Mouse (Mus musculus) embryo, embryonic 10 days (tissue): ENCODE measurements around the gene Shb.

Source experiments
- DNase-seq: peaks from one replicate; pipeline ENCODE4 v3.0.0-alpha.2; 2015; ENCODE audit warnings: low spot score

Shb gene

DNA sequence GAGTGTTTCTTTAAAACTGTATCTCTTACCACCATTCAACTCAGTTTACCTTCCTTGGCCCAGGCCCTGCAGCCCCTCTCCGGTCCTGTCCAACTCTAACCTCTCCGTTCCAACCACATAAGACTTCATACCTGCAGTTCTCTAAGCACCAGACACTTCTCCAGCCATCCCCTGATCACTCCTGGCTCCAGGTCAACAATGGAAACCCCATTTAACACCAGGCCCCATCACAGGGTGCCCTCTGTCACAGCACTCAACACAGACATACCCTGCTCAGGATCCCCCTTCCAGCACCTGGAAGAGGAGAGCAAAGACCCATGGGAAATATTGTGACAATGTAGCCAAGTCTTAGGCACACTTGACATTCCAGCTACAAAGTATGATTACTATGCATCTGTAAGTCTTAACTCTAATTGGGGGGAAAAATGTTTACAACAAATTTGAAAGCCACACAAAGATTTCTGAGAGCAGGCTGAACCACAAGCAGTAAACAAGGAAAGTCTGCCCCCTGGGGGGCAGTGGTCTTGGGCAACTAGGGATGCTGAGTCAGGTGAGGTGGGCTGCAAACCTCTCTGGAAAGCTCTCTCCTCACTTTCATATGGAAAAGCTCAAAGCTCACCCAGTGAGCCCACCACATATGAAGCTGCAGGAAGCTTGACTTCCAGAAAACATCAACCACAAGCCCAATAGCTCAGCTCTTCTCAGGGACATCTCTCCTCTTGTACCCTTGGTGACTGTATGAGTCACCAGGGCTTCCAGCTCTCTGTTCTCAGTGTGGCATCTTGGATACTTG, 4.5 kb downstream of the Shb start:
- no peak for DNase-seq

DNA sequence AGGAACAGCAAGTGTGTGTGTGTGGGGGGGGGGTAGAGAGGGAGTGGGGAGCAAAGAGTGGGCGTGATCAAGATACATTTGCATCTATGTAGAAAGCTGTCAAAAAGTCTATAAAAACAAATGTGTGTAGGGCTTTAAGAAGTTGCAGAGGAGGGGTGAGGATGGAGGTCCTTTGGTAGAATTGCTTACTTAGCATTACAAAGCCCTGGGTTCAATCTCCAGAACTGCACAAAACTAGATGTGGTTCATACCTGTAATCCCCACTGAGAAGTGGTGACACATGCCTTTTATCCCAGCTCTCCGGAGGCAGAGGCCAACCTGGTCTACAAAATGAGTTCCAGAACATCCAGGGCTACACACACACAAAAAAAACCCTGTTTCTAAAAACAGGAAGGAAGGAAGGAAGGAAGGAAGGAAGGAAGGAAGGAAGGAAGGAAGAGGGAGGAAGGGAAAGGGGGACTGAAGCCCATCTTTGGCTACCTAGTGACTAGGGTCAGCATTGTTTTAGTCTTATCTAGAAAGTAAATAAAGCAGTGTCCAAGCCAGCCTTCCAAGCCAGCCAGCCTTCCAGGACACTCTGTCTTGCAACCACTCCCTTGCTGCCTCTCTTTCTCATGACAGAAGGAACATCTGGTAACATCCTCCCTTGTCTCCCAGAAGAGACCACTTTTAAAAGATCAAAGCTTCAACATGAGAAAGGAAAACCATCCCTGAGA, 5.3 kb downstream of the Shb start:
- DNase-seq, result no peak

- DNase-seq, result no peak
Measured at GRCm38 (mm10) chr4:45526175-45526574, 6.1 kb downstream of the Shb start.

GRCm38 (mm10) chr4:45525541-45525940, 6.7 kb downstream of the Shb start:
- no peak for DNase-seq

GRCm38 (mm10) chr4:45524602-45525001, 7.7 kb downstream of the Shb start:
- DNase-seq, result no peak

DNA sequence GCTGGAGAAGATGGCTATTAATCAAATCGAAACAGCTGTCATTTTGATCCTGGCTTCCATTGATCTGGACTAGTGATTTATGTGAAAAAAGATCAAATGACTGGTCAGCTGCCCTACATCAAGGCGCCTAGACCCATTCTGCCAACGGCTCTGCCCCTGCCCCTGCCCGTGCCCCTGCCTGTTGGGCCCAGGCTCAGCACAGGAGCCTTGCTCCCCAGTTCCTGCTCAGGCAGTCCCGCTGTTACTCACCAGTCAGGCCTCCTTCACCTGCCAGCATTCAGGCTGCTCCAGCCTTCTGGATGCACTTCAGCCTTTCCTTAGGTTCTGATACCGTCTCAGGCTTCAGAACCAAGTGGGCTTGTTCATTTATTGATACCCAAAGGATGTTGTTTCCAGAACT, 8.9 kb downstream of the Shb start:
- DNase-seq, result no peak

- DNase-seq, result no peak
Measured at GRCm38 (mm10) chr4:45522956-45523355, 9.3 kb downstream of the Shb start.

DNA sequence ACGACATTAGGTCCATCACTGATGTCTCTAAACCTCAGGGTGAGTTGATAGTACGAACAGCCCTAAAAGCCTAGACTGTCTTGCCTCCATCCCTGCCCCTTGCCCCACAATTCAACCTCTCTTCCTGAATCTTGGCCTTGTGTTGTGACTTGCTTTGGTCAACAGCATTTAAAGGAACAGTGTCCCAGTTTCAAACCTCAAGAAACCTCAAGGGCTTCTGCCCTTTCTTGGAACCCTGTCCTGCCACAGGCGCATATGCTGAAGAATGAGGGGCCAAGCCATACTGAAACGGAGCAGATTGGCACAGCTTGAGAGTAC, 9.7 kb downstream of the Shb start:
- no peak for DNase-seq

GRCm38 (mm10) chr4:45521705-45522582, 10.3 kb downstream of the Shb start:
- DNase-seq, result no peak

DNA sequence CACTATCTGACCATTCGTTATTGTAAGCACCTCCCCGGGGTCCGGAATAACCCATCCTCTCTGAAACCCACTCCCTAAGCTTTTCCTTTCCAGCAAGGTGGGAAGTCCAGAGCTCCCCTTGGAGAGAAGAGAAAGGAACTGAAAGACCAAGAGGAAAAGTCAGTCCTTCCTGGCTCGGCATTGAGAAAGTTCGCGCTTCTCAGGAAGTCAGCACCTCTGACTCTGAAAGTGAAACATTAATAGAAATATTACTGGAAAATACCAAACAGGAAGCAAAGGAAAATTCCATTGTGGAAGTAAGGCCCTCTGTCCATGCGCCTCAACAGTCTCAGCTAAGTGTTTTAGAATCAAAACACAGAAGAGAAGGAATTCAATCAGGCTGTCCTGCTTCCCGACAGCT, 11.9 kb downstream of the Shb start:
- DNase-seq, result no peak

- DNase-seq, result no peak
Measured at GRCm38 (mm10) chr4:45517399-45517798, 14.9 kb downstream of the Shb start.

- no peak for DNase-seq
Measured at GRCm38 (mm10) chr4:45515894-45516293, 16.4 kb downstream of the Shb start.

DNA sequence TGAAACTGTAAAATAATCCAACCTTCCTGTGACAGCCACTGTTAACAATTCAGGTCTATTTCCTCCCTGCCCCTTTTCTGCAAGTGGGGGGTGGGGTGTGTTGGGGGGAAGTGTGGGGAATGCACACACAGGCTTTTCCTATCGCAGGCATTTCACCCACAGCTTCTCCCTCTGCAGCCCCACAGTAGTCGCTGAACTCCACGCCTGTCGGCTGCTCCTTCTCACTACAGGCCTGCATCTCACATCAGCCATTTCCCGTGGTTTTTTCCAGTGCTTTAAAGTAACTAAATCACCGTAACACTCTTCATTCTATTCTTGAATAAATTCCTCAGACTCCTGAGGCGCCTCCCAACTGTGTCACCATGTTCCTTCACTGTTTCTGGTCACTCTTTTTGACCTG, 17.9 kb downstream of the Shb start:
- DNase-seq, result no peak

GRCm38 (mm10) chr4:45513791-45514293, 18.4 kb downstream of the Shb start:
- DNase-seq, result peak; percentile 79

DNA sequence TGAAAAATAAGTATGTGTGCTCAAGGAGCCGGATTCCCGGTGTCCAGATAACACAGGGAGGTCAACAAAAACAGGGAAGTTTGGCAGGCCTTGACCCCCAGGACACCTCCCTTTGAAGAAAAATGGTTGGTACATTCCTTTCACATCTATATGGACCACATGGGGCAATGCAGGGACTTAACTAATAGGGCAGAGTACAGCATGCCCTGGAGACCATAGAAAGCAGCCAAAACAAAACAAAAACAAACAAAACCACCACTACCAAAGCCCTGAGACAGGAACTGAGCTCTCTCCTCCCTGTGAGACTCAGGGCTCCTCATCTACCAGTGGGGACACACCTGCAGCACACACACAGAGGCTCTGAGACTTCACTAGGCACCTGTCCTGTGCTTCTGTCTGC, 18.9 kb downstream of the Shb start:
- DNase-seq, result no peak

- DNase-seq, result peak; percentile 70
Measured at GRCm38 (mm10) chr4:45510163-45510562, 22.1 kb downstream of the Shb start.

- no peak for DNase-seq
Measured at GRCm38 (mm10) chr4:45509416-45509815, 22.9 kb downstream of the Shb start.

- DNase-seq, result no peak
Measured at GRCm38 (mm10) chr4:45508469-45508868, 23.8 kb downstream of the Shb start.

DNA sequence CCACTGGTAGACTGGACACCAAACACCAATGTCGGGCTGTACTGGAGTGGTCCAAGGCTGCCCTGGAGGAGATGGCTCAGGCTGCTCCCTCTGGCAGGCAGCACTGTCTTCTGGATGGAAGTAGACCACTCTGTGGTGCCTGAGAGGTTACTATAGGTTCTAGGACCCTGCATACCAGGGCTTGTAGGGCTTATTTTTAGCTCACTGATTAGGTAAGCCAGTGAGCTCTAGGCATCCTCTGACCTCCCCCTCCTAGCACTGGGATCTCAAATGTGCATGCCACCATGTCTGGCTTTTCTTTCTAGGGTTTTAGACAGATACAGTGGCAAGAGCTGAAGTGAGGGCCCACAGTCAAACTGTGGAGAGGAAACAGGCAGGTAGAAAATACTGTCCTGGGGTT, 24.8 kb downstream of the Shb start:
- DNase-seq, result no peak

DNA sequence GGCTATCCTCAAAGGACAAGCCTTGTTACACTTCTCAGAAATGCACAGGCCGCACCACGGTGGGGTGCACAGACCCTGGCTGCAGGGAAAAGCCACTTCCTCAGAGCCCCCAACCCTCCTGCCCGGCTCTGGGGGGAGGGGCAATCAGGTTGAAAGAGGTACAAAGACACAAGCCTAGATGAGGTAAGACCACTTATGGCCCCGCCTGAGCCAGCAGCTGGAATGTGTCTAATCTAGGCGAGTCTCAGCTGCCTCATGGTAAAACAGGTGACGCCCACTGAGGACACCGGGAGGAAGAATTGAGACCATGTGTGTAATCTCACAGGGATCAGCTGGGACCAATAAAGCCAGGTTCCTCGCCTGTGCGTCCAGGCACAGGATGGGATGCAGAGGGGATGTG, 25.2 kb downstream of the Shb start:
- peak; percentile 64 for DNase-seq

DNA sequence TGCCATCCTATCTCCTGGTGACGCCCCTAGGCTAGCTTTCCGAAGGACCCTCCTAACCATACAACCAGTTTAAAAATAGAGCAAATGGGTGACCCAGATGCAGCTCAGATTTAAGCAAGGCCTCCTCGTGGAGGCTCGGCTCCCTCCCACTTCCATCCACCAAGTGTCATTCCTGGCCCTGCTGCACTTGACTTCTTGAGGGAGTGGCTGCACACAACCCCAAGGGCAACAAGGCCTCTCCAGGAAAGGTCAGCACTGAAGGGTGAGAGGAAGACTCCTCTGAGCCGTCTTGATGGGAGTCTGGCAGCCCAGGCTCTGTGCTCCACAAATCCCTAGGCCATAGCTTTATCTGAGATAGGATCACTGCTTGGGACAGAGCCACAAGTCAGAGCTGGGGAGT, 25.7 kb downstream of the Shb start:
- no peak for DNase-seq

GRCm38 (mm10) chr4:45505671-45506070, 26.6 kb downstream of the Shb start:
- DNase-seq, result no peak

DNA sequence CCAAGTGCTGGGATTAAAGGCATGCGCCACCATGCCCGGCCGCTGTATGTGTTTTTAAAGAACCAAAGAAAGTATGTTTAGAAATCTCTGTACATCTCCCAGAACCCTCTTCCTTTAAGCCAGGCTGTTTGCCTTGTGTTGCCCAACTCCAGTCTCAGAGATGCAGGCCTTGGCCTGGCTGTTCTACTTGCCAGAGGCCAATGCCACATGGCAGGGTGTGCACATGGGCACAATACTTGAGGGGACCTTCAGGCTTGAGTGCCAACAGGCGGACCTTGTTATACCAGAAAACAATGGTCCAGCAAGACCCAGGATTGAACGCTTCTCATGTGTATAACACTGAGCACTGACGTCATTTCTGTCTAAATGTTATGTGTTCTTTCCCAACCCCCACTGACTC, 27.1 kb downstream of the Shb start:
- DNase-seq, result no peak
